Mouse (Mus musculus) granulocyte monocyte progenitor cell, adult 5-6 weeks (primary cell): ENCODE data around the gene Eya2. TPM values are rescaled to one million over a fixed set of nuclear protein-coding genes. Genes with fewer than 3 reads are reported as not detected.
A peak's percentile ranks its signal among the peaks of the same experiment; 100 is the strongest.
"Not testable (repeated sequence)": the region's sequence is repeated elsewhere in the genome, so short reads cannot be mapped to it uniquely, and the experiment has no call there.

Experiments
- ATAC-seq: replicated peaks from 2 replicates; pipeline ENCODE4 v1.8.0; 2016; ENCODE audit warnings: mild to moderate bottlenecking, moderate TSS enrichment, inconsistent platforms; ENCODE audit not compliant: poor library complexity, severe bottlenecking
- total RNA-seq, 2 experiments: library from RNA; stranded (forward) in 1 of 2; stranded (reverse) in 1 of 2; fragments of 200-712, 200-1000 nt in 1 of 2; fragments of >200 nt in 1 of 2; fragmentation: Nextera tagmentation in 1 of 2; gene quantifications; 2 replicates each; pipeline ENCODE4 v1.2.3; 2014 to 2017

The Eya2 gene
- total RNA-seq, 2 experiments from 2014 or later = 1.4 TPM; not detected in 1

GRCm38 (mm10) chr2:165757799-165758198, 163.0 kb downstream of the Eya2 start:
- no peak for ATAC-seq

GRCm38 (mm10) chr2:165758534-165758933, 163.7 kb downstream of the Eya2 start:
- ATAC-seq = no peak

- ATAC-seq = no peak
Measured at GRCm38 (mm10) chr2:165759421-165759985, 164.7 kb downstream of the Eya2 start.

DNA sequence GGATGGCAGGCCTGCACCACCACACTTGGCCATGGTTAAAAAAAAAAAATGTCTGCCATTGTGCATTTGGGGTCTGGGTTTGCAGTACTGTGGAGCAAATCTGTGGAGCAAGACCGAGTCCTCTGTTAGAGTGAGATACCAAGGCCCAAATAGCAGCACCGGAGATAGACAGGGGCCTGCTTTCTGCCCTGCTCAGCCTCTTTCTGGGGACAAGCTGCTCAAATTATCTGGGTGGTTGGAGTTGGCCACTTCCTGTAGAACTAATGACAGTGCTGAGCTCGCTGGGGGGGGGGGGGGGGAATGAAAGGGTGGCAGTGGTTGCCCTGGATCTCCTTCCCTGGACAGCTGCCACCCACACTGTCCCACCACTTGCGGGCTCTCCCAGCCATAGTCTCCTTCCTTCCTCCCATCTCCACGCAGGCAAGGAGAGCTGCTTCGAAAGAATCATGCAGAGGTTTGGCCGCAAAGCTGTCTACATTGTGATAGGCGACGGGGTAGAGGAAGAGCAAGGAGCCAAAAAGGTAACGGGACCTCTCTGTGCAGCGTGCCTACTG, 174.1 kb downstream of the Eya2 start:
- ATAC-seq = peak; percentile 60

GRCm38 (mm10) chr2:165769375-165769948, 174.6 kb downstream of the Eya2 start:
- ATAC-seq = no peak

DNA sequence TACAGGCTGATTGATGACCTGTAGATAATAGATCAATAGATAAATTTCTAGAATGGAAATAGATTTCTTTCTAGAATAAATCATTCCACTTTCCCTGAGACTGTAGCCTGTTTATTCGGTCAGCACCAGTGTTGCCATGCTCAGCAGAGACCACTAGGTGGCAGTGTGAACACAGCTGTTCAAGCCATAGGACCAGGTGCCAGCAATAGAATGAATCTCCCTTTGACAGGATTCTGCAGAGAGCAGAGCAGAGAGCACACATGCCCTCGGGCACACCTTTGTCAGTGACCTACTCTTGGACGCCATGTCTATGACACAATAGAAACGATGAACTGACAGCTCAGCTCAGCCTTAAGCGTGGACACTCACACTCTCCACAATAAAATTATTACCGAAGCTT, 184.1 kb downstream of the Eya2 start:
- peak; percentile 72 for ATAC-seq

GRCm38 (mm10) chr2:165782324-165782723, 187.5 kb downstream of the Eya2 start:
- peak; percentile 68 for ATAC-seq

- ATAC-seq = no peak
Measured at GRCm38 (mm10) chr2:165785312-165786036, 190.6 kb downstream of the Eya2 start.

- ATAC-seq = no peak
Measured at GRCm38 (mm10) chr2:165786467-165786866, 191.6 kb downstream of the Eya2 start.

DNA sequence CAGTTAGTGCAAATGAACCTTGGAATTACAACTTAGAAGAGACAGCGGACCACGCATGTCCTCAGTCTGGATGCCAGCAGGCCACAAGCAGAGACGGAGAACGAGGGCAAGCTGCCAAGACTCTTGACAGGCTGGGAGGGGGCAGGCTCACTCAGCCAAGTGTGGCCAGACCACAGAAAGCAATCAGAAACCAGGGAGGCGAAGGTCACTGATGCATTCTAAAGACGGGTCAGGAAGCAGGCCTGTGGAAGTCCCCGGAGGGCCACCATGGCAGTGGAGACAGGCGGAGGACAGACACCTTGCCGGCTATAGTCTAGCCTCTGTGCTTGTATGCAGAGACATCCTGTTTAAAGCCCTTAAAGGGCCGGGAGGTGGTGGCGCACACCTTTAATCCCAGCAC, 193.2 kb downstream of the Eya2 start:
- 0 out of 2 replicates have a peak, but pooled peaks have one; percentile 12 for ATAC-seq

- no peak for ATAC-seq
Measured at GRCm38 (mm10) chr2:165788796-165789195, 194.0 kb downstream of the Eya2 start.

GRCm38 (mm10) chr2:165789667-165790066, 194.8 kb downstream of the Eya2 start:
- no peak for ATAC-seq

- no peak for ATAC-seq
Measured at GRCm38 (mm10) chr2:165791026-165791425, 196.2 kb downstream of the Eya2 start.

DNA sequence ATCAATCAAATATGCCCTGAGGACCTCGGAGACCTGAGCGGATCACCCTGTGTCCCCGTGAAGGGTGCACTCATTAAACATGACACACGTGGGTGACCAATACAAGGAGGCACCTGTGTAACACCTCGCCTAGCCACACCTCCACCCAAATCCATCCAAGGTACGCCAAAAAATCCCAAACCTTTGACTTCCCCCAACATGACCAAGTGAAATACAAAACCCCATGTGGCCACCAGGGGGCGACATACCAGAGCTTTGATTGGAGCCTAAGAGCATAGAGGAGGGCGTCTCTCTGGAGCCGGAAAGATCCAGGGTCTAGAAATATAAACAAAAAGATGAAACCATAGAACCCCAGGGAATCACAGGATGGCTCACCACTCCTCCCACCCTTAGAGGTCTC, 196.8 kb downstream of the Eya2 start:
- ATAC-seq = peak; percentile 17; the same call in 1 of the 2 replicates

DNA sequence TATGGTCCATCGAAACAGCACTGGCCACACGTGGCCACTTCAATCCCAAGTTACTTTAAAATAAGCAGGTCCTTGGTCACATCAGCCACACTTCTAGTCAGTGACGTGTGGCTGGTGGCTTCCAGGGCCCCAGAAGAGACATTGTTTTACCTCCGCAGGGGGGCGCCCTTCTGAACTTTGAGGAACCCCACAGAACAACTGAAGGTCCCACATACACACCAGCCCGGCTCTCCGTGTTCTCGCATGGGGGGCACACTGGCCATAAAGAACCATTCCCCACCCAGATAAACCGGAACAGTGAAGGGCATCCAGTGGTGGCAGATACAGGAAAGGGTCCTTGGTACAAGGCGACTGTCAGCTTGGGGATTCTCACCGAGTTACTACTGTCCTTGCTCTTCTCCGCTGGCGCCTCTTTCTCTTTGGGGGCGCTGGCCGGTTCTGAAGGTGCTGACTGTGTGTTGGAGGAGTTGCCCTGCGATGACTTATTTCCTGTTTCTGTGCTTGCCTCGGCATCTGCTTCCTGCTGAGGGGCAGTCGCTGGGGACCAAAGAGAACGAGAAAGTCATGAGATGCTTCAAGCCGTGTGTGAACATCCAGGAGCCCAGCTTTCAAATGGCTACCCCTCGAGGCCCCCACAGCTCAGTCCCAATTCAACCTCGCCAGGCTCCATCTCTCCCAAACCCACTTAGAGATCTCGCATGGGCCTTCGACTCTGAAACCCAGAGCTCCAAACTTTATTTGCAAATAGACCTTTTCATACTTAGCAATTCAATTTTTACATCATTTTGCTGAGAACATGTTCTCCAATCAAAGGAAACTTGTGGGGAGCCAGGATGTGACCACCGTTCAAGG, 197.8 kb downstream of the Eya2 start:
- peak; percentile 39 for ATAC-seq

GRCm38 (mm10) chr2:165793283-165793638, 198.4 kb downstream of the Eya2 start:
- peak; percentile 72 for ATAC-seq

DNA sequence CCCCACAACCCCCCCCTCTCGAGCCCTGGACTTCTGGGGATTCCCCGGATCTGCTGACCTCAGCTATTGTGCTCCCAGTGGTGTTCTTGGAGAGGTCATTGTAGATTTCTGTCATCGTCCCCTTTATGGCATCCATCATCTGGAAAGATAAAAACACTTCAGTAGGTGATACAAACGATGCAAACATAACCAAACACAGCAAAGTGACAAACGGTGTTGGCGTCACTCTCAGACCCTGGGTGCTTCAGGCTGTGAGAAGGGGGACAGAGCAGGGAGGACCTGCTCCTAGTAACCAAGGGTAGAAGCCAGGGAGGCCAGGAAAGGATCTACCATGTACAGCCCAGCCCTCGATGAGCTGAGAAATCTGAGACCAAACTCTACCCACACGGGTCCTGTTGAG, 203.0 kb downstream of the Eya2 start:
- ATAC-seq = no peak

- not testable (repeated sequence) for ATAC-seq
Measured at GRCm38 (mm10) chr2:165800174-165800573, 205.3 kb downstream of the Eya2 start.

- no peak for ATAC-seq
Measured at GRCm38 (mm10) chr2:165808179-165808975, 213.5 kb downstream of the Eya2 start.

DNA sequence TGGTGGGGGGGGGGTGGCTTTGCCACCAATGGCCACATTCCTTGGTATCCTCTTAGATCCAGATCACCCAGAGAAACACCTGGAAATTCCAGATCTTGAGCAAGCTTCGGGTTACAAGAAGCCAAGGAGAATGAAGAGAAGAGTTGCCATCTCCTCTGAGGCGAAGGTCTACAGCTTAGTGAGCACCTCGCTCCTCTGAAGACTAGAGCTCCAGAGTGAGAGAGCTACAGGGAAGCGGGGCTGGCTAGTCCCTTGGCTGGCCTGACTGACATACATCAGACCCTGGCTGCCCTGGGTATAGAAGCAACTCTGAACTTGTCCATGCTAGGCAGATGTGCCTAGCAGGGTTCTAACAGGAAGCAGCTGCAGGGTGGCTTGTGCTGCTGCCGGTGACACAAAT, 214.3 kb downstream of the Eya2 start:
- ATAC-seq = no peak
